Mouse (Mus musculus) E14TG2a.4 (cell line): ENCODE measurements at regions not wholly inside any gene's neighbourhood (a gene's known extent, or its start where the extent isn't known, plus 50 kb on each side); places are given as distances from the start of the nearest gene placed in this dataset.

ENCODE experiments used
- CTCF ChIP-seq: conservative IDR thresholded peaks from 2 replicates; pipeline ENCODE4 v1.5.1; 2014; ENCODE audit warnings: low read length
- NANOG ChIP-seq: IDR thresholded peaks from 2 replicates; pipeline ENCODE4 v1.6.1; 2014; ENCODE audit warnings: borderline replicate concordance, low read length, mixed read lengths
- POU5F1 ChIP-seq: IDR thresholded peaks from 2 replicates; pipeline ENCODE4 v1.6.1; 2014; ENCODE audit warnings: low read length, borderline replicate concordance

DNA sequence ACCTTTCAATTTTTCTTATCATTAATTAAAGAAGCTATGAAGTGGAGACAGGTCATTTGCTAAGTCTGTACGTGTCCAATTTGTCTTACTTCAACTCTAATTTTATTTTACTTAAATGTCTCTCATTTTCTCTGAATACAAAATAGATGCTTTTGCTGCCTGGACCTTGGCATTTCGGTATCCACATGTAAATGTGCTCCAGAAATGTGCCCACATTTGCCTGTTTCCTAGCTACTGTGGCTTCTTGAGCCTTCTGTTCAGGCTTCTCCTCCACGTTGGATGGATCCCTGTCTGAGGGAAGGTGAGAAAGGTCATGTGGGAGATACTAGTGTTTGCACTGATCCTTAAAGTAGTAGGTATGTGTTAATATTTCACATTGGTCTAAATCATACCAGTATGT is 524.9 kb downstream of the Ptprc start:
- TF ChIP-seq CTCF (no peak), POU5F1 (no peak), NANOG (no peak)
